Mouse (Mus musculus) forebrain, embryonic 11.5 days (tissue): ENCODE measurements at regions not wholly inside any gene's neighbourhood (a gene's known extent, or its start where the extent isn't known, plus 50 kb on each side); places are given as distances from the start of the nearest gene placed in this dataset.
A peak's percentile ranks its signal among the peaks of the same experiment; 100 is the strongest.

Source experiments
- ATAC-seq: fragments of 200-750 bp; cut with Nextera tagmentation; replicated peaks from 2 replicates; pipeline ENCODE4 v1.8.0; 2017; ENCODE audit warnings: moderate TSS enrichment; ENCODE audit not compliant: low FRiP score
- DNase-seq: peaks from one replicate; pipeline ENCODE4 v3.0.0-alpha.2; 2017; ENCODE audit warnings: low spot score
- H3K27ac ChIP-seq: fragments of 300-500 bp; sonication (generic); 2 replicates; pipeline ENCODE4 v1.5.1; 2014; ENCODE audit warnings: low read depth, low read length
- H3K27me3 ChIP-seq: fragments of 300-500 bp; sonication (generic); 2 replicates; pipeline ENCODE4 v1.6.1; 2014; ENCODE audit warnings: mild to moderate bottlenecking, low read length, mixed read lengths; ENCODE audit not compliant: control insufficient read depth, insufficient read depth
- H3K36me3 ChIP-seq: fragments of 300-500 bp; sonication (generic); 2 replicates; pipeline ENCODE4 v1.6.1; 2014; ENCODE audit warnings: mild to moderate bottlenecking, low read length, moderate library complexity, mixed read lengths; ENCODE audit not compliant: control insufficient read depth, insufficient read depth
- H3K4me1 ChIP-seq: fragments of 300-500 bp; sonication (generic); replicated peaks from 2 replicates; pipeline ENCODE4 v1.6.1; 2014; ENCODE audit warnings: low read length, mixed read lengths; ENCODE audit not compliant: control insufficient read depth, insufficient read depth
- H3K4me2 ChIP-seq: fragments of 300-500 bp; sonication (generic); 2 replicates; pipeline ENCODE4 v1.6.1; 2014; ENCODE audit warnings: low read depth, mild to moderate bottlenecking, low read length, moderate library complexity, mixed read lengths; ENCODE audit not compliant: severe bottlenecking
- H3K4me3 ChIP-seq: fragments of 300-500 bp; sonication (generic); 2 replicates; pipeline ENCODE4 v1.5.1; 2014; ENCODE audit warnings: low read depth, low read length
- H3K9ac ChIP-seq: fragments of 300-500 bp; sonication (generic); 2 replicates; pipeline ENCODE4 v1.6.1; 2014; ENCODE audit warnings: low read length
- H3K9me3 ChIP-seq: fragments of 300-500 bp; sonication (generic); 2 replicates; pipeline ENCODE4 v1.6.1; 2016; ENCODE audit warnings: low read length, mixed read lengths; ENCODE audit not compliant: control insufficient read depth
- WGBS: fragments of 180-500 bp; shearing (Covaris S2); extraction: QIAGEN DNeasy Blood & Tissue Kit; methylation state at CpG from one replicate; pipeline ENCODE4 v1.1.7; 2014; 5-methylcytosine and 5-hydroxymethylcytosine counted together

- H3K4me3 ChIP-seq, result no peak overlapping the region
- H3K27ac ChIP-seq, result no peak overlapping the region
- no peaks in the 10 kb centered on the region for H3K9me3 ChIP-seq
- DNase-seq (no peak), ATAC-seq (no peak)
- no peaks in the 10 kb centered on the region for H3K27me3 ChIP-seq
- H3K36me3 ChIP-seq, result no peaks in the 10 kb centered on the region
- WGBS, result 71% methylated on average over 6 of the region's 6 CpGs
- no peak overlapping the region for H3K4me2 ChIP-seq
- H3K4me1 ChIP-seq, result no peaks in the 10 kb centered on the region
- no peak overlapping the region for H3K9ac ChIP-seq
These were observed 130.4 kb upstream of the Spats2l start for GRCm38 (mm10) chr1:57643466-57644097.

DNA sequence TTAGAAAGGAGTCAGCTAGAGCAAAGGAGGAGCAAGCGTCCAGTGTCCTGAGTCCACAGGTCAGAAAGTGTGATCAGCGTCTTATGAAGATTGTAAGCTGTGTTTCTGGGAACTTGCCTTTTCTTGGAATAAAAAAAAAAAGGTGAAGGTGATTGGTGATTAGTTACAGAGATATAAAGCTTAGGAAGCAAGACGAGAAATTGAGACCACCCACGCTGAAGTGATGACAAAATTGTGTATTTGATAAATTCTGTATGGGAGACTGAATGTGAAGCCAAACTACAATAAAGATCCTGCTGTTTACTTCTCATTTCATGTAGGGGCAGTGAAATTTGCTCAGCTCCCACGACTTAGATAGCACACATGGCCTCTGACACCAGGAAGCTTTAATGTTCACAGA lies 109.0 kb upstream of the Spats2l start:
- H3K27ac ChIP-seq, result no peak overlapping the region
- no peak overlapping the region for H3K4me3 ChIP-seq
- no peaks in the 10 kb centered on the region for H3K9me3 ChIP-seq
- DNase-seq (no peak), ATAC-seq (no peak)
- H3K36me3 ChIP-seq, result no peaks in the 10 kb centered on the region
- H3K27me3 ChIP-seq, result no peaks in the 10 kb centered on the region
- H3K4me2 ChIP-seq, result no peak overlapping the region
- no peaks in the 10 kb centered on the region; the same call in 1 of the 2 replicates for H3K4me1 ChIP-seq
- no peak overlapping the region for H3K9ac ChIP-seq
- 79% methylated on average over 5 of the region's 5 CpGs for WGBS

GRCm38 (mm10) chr1:57665724-57666123 lies 108.2 kb upstream of the Spats2l start:
- Histone ChIP-seq H3K4me3 (no peak overlapping the region), H3K9ac (no peak overlapping the region), H3K4me2 (no peak overlapping the region), H3K4me1 (no peaks in the 10 kb centered on the region; the same call in 1 of the 2 replicates), H3K36me3 (no peaks in the 10 kb centered on the region), H3K27ac (no peak overlapping the region), H3K27me3 (no peaks in the 10 kb centered on the region), H3K9me3 (no peaks in the 10 kb centered on the region)
- WGBS, result 73% methylated on average over 3 of the region's 3 CpGs
- ATAC-seq (no peak), DNase-seq (no peak)

DNA sequence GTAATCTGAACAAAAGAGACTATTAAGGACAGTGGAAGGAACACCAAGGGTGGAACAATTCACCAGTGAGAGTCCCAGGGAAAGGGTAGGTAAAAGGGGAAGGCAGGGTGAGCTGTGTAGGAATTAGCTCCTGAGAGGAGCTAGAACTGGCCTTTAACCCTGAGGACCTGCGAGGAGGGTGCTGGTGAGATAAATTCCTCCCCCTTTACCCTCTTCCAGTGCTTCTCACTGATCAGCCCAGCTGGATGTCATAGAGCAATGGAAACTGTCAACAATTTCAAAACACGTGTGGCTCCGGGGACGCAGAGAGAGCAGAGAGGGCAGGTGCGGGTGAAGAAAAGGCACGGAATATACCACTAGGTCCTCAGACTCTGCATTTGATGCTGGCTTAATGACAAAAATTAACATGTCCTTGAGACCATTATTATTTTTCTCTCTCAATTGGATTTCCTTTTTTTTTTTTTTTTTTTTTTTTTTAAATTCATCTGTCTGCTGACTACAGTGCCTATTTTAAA lies 107.7 kb upstream of the Spats2l start:
- Histone ChIP-seq H3K4me3 (no peak overlapping the region), H3K4me1 (no peaks in the 10 kb centered on the region; the same call in 1 of the 2 replicates), H3K9me3 (no peaks in the 10 kb centered on the region), H3K4me2 (no peak overlapping the region), H3K27me3 (no peaks in the 10 kb centered on the region), H3K9ac (no peak overlapping the region), H3K36me3 (no peaks in the 10 kb centered on the region), H3K27ac (no peak overlapping the region)
- WGBS, result 74% methylated on average over 6 of the region's 6 CpGs
- ATAC-seq, result no peak
- DNase-seq, result no peak

- Histone ChIP-seq H3K4me3 (no peak overlapping the region), H3K4me2 (no peak overlapping the region), H3K27ac (peak overlapping the region; percentile 25; the same call in 1 of the 2 replicates), H3K4me1 (0 out of 2 replicates have a peak, but pooled peaks cover 3% of the 10 kb centered on the region), H3K9me3 (no peaks in the 10 kb centered on the region), H3K27me3 (no peaks in the 10 kb centered on the region), H3K9ac (no peak overlapping the region), H3K36me3 (no peaks in the 10 kb centered on the region)
- no peak for ATAC-seq
- 78% methylated on average over 2 of the region's 2 CpGs for WGBS
- DNase-seq, result no peak
These were observed 100.5 kb upstream of the Spats2l start for GRCm38 (mm10) chr1:57673415-57673814.

DNA sequence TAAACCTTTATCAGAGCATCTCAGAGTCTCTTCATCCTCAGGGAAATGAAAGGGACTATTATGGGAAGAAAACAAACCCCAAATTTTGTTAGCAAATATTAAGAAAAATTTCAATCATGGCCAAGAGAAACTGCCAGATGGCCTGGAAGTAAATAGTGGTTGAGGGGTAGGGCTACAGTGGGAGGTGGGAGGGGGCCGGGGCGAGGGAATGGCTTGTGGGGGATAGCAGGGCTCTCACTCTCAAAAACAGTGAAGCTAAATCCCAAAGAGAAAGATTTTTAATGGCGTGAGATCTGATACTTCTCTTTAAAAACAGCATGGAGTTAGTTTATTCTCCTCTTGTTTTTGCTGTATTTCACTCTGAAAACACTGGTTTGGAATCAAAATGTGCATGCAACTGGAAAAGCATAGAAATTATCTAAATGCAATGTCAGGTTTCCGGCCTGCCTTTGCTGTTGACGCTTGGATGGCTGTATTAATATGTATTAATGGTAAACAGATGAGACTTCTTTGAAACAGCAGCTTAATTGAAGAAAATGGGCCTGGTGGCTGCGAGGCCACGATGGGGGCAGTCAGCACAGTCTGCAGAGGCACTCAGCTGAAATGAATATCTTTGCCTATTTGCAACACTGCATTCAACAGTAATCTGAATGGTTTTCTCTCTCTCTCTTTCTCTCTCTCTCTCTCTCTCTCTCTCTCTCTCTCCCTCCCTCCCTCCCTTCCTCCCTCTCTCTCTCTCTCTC lies 99.8 kb upstream of the Spats2l start:
- WGBS, result 48% methylated on average over 7 of the region's 7 CpGs
- peak; percentile 55; the same call in 1 of the 2 replicates for ATAC-seq
- no peak overlapping the region for H3K4me2 ChIP-seq

GRCm38 (mm10) chr1:57684387-57685162 lies 89.4 kb upstream of the Spats2l start:
- Histone ChIP-seq H3K4me3 (no peak overlapping the region), H3K27me3 (no peaks in the 10 kb centered on the region), H3K4me1 (no peaks in the 10 kb centered on the region), H3K9me3 (no peaks in the 10 kb centered on the region), H3K9ac (no peak overlapping the region), H3K36me3 (no peaks in the 10 kb centered on the region), H3K4me2 (no peak overlapping the region), H3K27ac (no peak overlapping the region)
- WGBS, result 80% methylated on average over 14 of the region's 14 CpGs
- ATAC-seq, result no peak
- no peak for DNase-seq

More for the DNA sequence above, 99.8 kb upstream of the Spats2l start:
- DNase-seq, result no peak
- Histone ChIP-seq H3K4me3 (no peak overlapping the region), H3K9ac (no peak overlapping the region), H3K9me3 (no peaks in the 10 kb centered on the region), H3K4me1 (0 out of 2 replicates have a peak, but pooled peaks cover 3% of the 10 kb centered on the region), H3K27ac (peak overlapping the region; percentile 25; the same call in 1 of the 2 replicates), H3K36me3 (no peaks in the 10 kb centered on the region), H3K27me3 (no peaks in the 10 kb centered on the region)

DNA sequence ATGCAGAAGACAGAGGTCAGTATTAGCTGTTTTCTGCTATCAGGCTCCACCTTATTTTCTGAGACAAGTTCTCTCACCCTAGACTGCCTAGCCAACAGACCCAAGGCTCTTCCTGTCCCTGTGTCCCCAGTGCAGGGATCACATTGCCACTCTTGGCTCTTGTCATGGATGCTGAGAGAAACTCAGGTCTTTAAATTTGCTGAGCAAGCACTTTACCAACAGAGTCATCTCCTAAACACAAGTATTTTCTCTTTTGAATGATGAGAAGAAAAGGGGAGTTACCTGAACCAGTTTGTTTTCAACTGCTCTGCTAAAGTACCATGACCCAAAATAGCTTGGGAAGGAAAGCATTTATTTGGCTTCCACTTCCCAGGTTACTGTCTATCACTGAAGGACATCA lies 84.7 kb upstream of the Spats2l start:
- no peaks in the 10 kb centered on the region for H3K9me3 ChIP-seq
- DNase-seq, result no peak
- no peak overlapping the region for H3K4me2 ChIP-seq
- no peak overlapping the region for H3K4me3 ChIP-seq
- no peaks in the 10 kb centered on the region for H3K27me3 ChIP-seq
- H3K9ac ChIP-seq, result no peak overlapping the region
- no peak for ATAC-seq
- no peaks in the 10 kb centered on the region for H3K36me3 ChIP-seq
- no peak overlapping the region for H3K27ac ChIP-seq
- no peaks in the 10 kb centered on the region for H3K4me1 ChIP-seq
